Mouse (Mus musculus) small intestine, adult 2 months (tissue): ENCODE data around the gene Slc25a42. TPM values are rescaled to one million over a fixed set of nuclear protein-coding genes. Genes with fewer than 3 reads are reported as not detected.

Experiments used
- H3K27ac ChIP-seq: fragments of 200-500 bp; 2 replicates; pipeline ENCODE4 v1.5.1; 2012; ENCODE audit warnings: low read depth, low read length, control low read depth, inconsistent platforms; ENCODE audit not compliant: insufficient read depth
- H3K27me3 ChIP-seq: fragments of 200-500 bp; 2 replicates; pipeline ENCODE4 v1.6.1; 2012; ENCODE audit warnings: mild to moderate bottlenecking, moderate library complexity, low read length, inconsistent platforms; ENCODE audit not compliant: control insufficient read depth, insufficient read depth
- H3K36me3 ChIP-seq: fragments of 200-500 bp; 2 replicates; pipeline ENCODE4 v1.6.1; 2012; ENCODE audit warnings: mild to moderate bottlenecking, low read length, control low read depth, inconsistent platforms; ENCODE audit not compliant: control insufficient read depth, insufficient read depth
- H3K4me1 ChIP-seq: fragments of 200-500 bp; 2 replicates; pipeline ENCODE4 v1.6.1; 2012; ENCODE audit warnings: low read length, inconsistent platforms, mixed read lengths; ENCODE audit not compliant: control insufficient read depth, insufficient read depth, insufficient read length
- H3K4me3 ChIP-seq: fragments of 200-500 bp; 2 replicates; pipeline ENCODE4 v1.5.1; 2012; ENCODE audit warnings: low read depth, mild to moderate bottlenecking, control low read depth, inconsistent platforms, low read length, moderate library complexity
- CTCF ChIP-seq: fragments of 200-500 bp; IDR thresholded peaks from 2 replicates; pipeline ENCODE4 v1.5.1; 2012; ENCODE audit warnings: low read depth, mild to moderate bottlenecking, control low read depth, inconsistent platforms, low read length, moderate library complexity, mixed read lengths; ENCODE audit not compliant: insufficient replicate concordance, insufficient read length; ENCODE audit errors: extremely low read depth
- POLR2A ChIP-seq: fragments of 200-500 bp; IDR thresholded peaks from 2 replicates; pipeline ENCODE4 v1.6.1; 2012; ENCODE audit warnings: low read depth, mild to moderate bottlenecking, control low read depth, inconsistent platforms, low read length, moderate library complexity
- WGBS: fragments of 180-500 bp; shearing (Covaris S2); methylation state at CpG from one replicate; pipeline ENCODE4 v1.1.7; 2018; 5-methylcytosine and 5-hydroxymethylcytosine counted together
- polyA plus RNA-seq: library from polyadenylated mRNA; depleted of rRNA; stranded (reverse); fragments of >200 nt; gene quantifications from 2 replicates; pipeline ENCODE4 v1.2.3, GENCODE M21; 2012

Gene Slc25a42
- polyA plus RNA-seq, 1 experiment, result 23.2 TPM

- no peaks in the 10 kb centered on the region for H3K36me3 ChIP-seq
- 11% methylated on average over 40 of the region's 40 CpGs for WGBS
- H3K27ac ChIP-seq, result no peak overlapping the region
- H3K4me3 ChIP-seq, result peak overlapping the region; percentile 46
- H3K27me3 ChIP-seq, result peaks cover 10% of the 10 kb centered on the region; the same call in 1 of the 2 replicates
- TF ChIP-seq CTCF, result no peak
- TF ChIP-seq POLR2A, result no peak
- H3K4me1 ChIP-seq, result peaks cover 7% of the 10 kb centered on the region
Measured at GRCm38 (mm10) chr8:70158069-70158853, 53.8 kb downstream of the Slc25a42 start.

- Histone ChIP-seq H3K36me3 (no peaks in the 10 kb centered on the region), H3K27me3 (peaks cover 10% of the 10 kb centered on the region; the same call in 1 of the 2 replicates), H3K4me1 (peaks cover 10% of the 10 kb centered on the region), H3K4me3 (no peak overlapping the region), H3K27ac (no peak overlapping the region)
- no peak for TF ChIP-seq CTCF
- no peak for TF ChIP-seq POLR2A
- WGBS, result 89% methylated on average over 1 of the region's 1 CpGs
Measured at GRCm38 (mm10) chr8:70157240-70157800, 54.8 kb downstream of the Slc25a42 start.

- no peaks in the 10 kb centered on the region for H3K27me3 ChIP-seq
- WGBS, result 6% methylated on average over 21 of the region's 22 CpGs
- H3K36me3 ChIP-seq, result no peaks in the 10 kb centered on the region
- H3K4me3 ChIP-seq, result no peak overlapping the region
- H3K27ac ChIP-seq, result no peak overlapping the region
- H3K4me1 ChIP-seq, result peaks cover 5% of the 10 kb centered on the region
- no peak for TF ChIP-seq POLR2A
- TF ChIP-seq CTCF, result no peak
Measured at GRCm38 (mm10) chr8:70152537-70153257, 59.4 kb downstream of the Slc25a42 start.

- Histone ChIP-seq H3K27me3 (no peaks in the 10 kb centered on the region), H3K4me3 (no peak overlapping the region), H3K27ac (no peak overlapping the region), H3K36me3 (peaks cover 16% of the 10 kb centered on the region; the same call in 1 of the 2 replicates), H3K4me1 (peaks cover 5% of the 10 kb centered on the region)
- WGBS, result 18% methylated on average over 13 of the region's 13 CpGs
- TF ChIP-seq CTCF (no peak), POLR2A (no peak)
Measured at GRCm38 (mm10) chr8:70150158-70150557, 61.9 kb downstream of the Slc25a42 start.

- TF ChIP-seq CTCF (no peak), POLR2A (no peak)
- Histone ChIP-seq H3K4me3 (no peak overlapping the region), H3K27me3 (no peaks in the 10 kb centered on the region), H3K36me3 (peaks cover 31% of the 10 kb centered on the region; the same call in 1 of the 2 replicates), H3K27ac (no peak overlapping the region), H3K4me1 (peaks cover 5% of the 10 kb centered on the region)
- WGBS, result 85% methylated on average over 7 of the region's 7 CpGs
Measured at GRCm38 (mm10) chr8:70147678-70148607, 64.2 kb downstream of the Slc25a42 start.

GRCm38 (mm10) chr8:70139981-70140380 is 72.1 kb downstream of the Slc25a42 start:
- WGBS, result 4% methylated on average over 9 of the region's 9 CpGs
- Histone ChIP-seq H3K4me1 (peaks cover 12% of the 10 kb centered on the region), H3K27me3 (no peaks in the 10 kb centered on the region), H3K4me3 (peak overlapping the region; percentile 88), H3K36me3 (peaks cover 32% of the 10 kb centered on the region), H3K27ac (peak overlapping the region; percentile 80)
- TF ChIP-seq CTCF (no peak), POLR2A (no peak)
